Mouse (Mus musculus): Measurements from ENCODE around the gene Tbc1d19. TPM values are rescaled to one million over a fixed set of nuclear protein-coding genes. Genes with fewer than 3 reads are reported as not detected.
A peak's percentile ranks its signal among the peaks of the same experiment; 100 is the strongest.

The Tbc1d19 gene
- polyA plus RNA-seq, 1 experiment from 2014 or later: 39.0 TPM

DNA sequence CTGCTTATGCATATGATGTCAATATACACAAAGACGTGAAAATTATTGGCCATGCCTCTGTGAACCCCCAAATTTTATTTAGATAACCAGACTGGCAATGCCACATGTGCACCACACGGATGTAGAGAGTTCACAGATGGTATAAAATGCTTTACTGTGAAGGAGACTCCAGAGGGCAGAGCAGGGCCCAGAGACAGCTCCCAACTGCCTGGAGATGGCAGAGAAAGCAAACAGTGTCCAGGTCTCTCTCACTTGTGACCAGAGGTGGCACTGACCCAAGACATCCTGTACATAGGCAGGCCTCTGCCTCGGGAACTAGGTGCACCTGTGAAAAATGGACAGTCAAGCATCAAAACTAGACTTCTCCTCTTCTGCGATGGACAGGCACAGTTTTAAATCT lies 114.6 kb downstream of the Tbc1d19 start:
- ATAC-seq (ENCODE audit: low read depth) (no peak), DNase-seq (ENCODE audit: low spot score) (peak; percentile 23)

DNA sequence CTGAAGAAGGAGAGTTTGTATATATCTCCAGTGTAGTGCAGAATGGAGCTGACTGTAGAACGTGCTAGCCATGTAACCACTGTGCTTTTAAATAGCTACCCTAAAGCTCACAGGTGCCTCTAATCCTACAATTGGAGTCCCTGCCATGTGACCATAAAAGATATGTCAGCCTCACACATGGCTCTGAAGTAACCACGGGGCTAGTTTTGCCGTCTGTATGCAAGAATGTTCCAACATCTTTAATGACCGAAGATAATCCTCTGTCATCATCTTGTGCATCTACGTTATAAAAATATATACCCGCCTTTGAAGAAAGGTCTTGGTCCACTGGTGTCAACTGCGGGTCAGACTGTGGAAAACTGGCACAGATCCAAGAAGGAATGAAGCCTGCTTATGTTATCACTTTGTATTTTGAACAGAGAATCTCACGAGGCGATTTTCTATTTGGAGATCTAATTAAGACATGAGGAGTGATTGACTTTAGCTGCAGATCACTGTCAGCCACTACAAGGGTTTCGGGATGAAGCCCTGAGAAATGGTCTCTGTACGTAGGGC lies 117.0 kb downstream of the Tbc1d19 start:
- no peak for ATAC-seq (ENCODE audit: low read depth)
- WGBS: 59% methylated on average over 11 of the region's 11 CpGs
- Histone ChIP-seq H3K36me3 (ENCODE audit: control insufficient read depth, insufficient read depth, low read length) (no peaks in the 10 kb centered on the region), H3K4me2 (ENCODE audit: low read depth, low read length) (no peak overlapping the region), H3K4me3 (ENCODE audit: low read depth, low read length) (no peak overlapping the region), H3K27ac (replicated peaks; ENCODE audit: low read depth, low read length) (no peak overlapping the region), H3K4me1 (ENCODE audit: control insufficient read depth, insufficient read depth, low read length) (peaks cover 10% of the 10 kb centered on the region; the same call in 1 of the 2 replicates), H3K9ac (ENCODE audit: low read depth, low read length) (no peak overlapping the region), H3K27me3 (replicated peaks; ENCODE audit: control insufficient read depth, insufficient read depth, low read length) (no peaks in the 10 kb centered on the region), H3K9me3 (ENCODE audit: control insufficient read depth, low read length) (no peaks in the 10 kb centered on the region)
- peak; percentile 51 for DNase-seq (ENCODE audit: low spot score)

More for the DNA sequence above, 114.6 kb downstream of the Tbc1d19 start:
- Histone ChIP-seq H3K27ac (replicated peaks; ENCODE audit: low read depth, low read length) (no peak overlapping the region), H3K4me3 (ENCODE audit: low read depth, low read length) (no peak overlapping the region), H3K4me1 (ENCODE audit: control insufficient read depth, insufficient read depth, low read length) (peaks cover 8% of the 10 kb centered on the region; the same call in 1 of the 2 replicates), H3K27me3 (replicated peaks; ENCODE audit: control insufficient read depth, insufficient read depth, low read length) (no peaks in the 10 kb centered on the region), H3K9ac (ENCODE audit: low read depth, low read length) (no peak overlapping the region), H3K4me2 (ENCODE audit: low read depth, low read length) (no peak overlapping the region), H3K36me3 (ENCODE audit: control insufficient read depth, insufficient read depth, low read length) (no peaks in the 10 kb centered on the region), H3K9me3 (ENCODE audit: control insufficient read depth, low read length) (peaks cover 10% of the 10 kb centered on the region; the same call in 1 of the 2 replicates)
- 64% methylated on average over 4 of the region's 4 CpGs for WGBS

DNA sequence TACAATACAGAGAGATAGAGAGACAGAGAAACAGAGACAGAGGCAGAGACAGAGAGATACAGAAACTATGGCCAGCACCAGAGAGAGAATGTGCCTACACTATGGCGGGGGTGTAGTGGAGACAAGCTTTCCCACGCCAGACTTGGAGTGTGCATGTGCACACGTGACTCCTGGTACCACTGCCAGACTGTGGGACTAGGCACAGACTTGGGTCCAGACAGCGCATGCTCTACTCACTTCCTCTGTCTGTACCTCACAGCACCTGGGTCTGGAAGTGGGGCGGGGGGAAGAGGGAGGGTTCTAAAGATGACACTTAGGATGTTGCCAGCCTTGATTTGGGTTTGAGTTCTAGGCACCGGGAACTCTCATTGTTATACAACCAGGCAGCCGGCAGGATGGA lies 118.5 kb downstream of the Tbc1d19 start:
- no peak overlapping the region for H3K4me3 ChIP-seq (ENCODE audit: low read depth, low read length)
- H3K27me3 ChIP-seq (replicated peaks; ENCODE audit: control insufficient read depth, insufficient read depth, low read length): no peaks in the 10 kb centered on the region
- H3K4me2 ChIP-seq (ENCODE audit: low read depth, low read length): no peak overlapping the region
- ATAC-seq (ENCODE audit: low read depth) (no peak), DNase-seq (ENCODE audit: low spot score) (no peak)
- no peaks in the 10 kb centered on the region for H3K36me3 ChIP-seq (ENCODE audit: control insufficient read depth, insufficient read depth, low read length)
- no peaks in the 10 kb centered on the region for H3K9me3 ChIP-seq (ENCODE audit: control insufficient read depth, low read length)
- WGBS: 75% methylated on average over 7 of the region's 7 CpGs
- peaks cover 4% of the 10 kb centered on the region; the same call in 1 of the 2 replicates for H3K4me1 ChIP-seq (ENCODE audit: control insufficient read depth, insufficient read depth, low read length)
- no peak overlapping the region for H3K27ac ChIP-seq (replicated peaks; ENCODE audit: low read depth, low read length)
- no peak overlapping the region for H3K9ac ChIP-seq (ENCODE audit: low read depth, low read length)

DNA sequence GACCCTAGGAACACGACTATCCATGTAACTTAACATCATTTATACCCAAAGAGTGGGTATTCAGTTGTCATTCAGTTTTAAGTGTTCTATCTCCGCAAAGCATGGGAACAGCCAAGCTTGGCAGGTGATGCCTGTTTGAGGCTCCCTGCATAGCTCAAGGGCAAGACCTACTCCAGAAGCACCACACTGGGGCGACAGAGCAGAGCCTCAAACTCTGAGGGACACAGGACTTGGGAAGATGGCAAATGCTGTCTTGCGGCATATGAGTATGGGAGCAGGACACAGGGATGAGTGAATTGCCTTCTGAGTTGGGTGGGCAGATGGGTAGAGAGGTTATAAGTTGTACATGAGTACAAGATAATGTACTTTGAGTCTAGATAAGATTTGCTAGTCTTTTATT lies 119.1 kb downstream of the Tbc1d19 start:
- DNase-seq (ENCODE audit: low spot score) (no peak), ATAC-seq (ENCODE audit: low read depth) (no peak)
- Histone ChIP-seq H3K9me3 (ENCODE audit: control insufficient read depth, low read length) (no peaks in the 10 kb centered on the region), H3K4me3 (ENCODE audit: low read depth, low read length) (no peak overlapping the region), H3K36me3 (ENCODE audit: control insufficient read depth, insufficient read depth, low read length) (no peaks in the 10 kb centered on the region), H3K27ac (replicated peaks; ENCODE audit: low read depth, low read length) (no peak overlapping the region), H3K4me1 (ENCODE audit: control insufficient read depth, insufficient read depth, low read length) (peaks cover 4% of the 10 kb centered on the region; the same call in 1 of the 2 replicates), H3K4me2 (ENCODE audit: low read depth, low read length) (no peak overlapping the region), H3K27me3 (replicated peaks; ENCODE audit: control insufficient read depth, insufficient read depth, low read length) (no peaks in the 10 kb centered on the region), H3K9ac (ENCODE audit: low read depth, low read length) (no peak overlapping the region)
- 83% methylated on average over 4 of the region's 4 CpGs for WGBS

DNA sequence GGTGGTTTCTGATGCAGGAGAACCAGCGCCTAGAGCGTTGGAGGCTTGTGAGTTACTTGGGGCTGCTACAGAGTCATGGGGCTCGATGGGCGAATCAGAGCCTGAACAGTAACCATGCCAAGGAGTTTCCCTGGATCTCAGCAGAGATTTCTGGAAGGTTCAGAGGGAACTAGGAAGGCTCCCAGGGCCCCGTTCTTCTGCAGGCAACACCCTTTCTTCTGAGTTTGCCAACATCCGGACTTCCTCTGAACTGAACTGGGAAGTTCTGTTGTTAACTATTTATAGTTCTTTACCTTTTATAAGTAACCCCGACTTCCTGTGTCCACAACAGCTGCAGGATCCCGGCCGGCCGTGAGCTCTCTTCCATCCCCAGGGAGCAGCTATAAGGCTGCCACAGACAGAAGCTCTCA lies 119.8 kb downstream of the Tbc1d19 start:
- 48% methylated on average over 10 of the region's 10 CpGs for WGBS
- Histone ChIP-seq H3K4me1 (ENCODE audit: control insufficient read depth, insufficient read depth, low read length) (peaks cover 4% of the 10 kb centered on the region; the same call in 1 of the 2 replicates), H3K9me3 (ENCODE audit: control insufficient read depth, low read length) (no peaks in the 10 kb centered on the region), H3K9ac (ENCODE audit: low read depth, low read length) (no peak overlapping the region), H3K36me3 (ENCODE audit: control insufficient read depth, insufficient read depth, low read length) (no peaks in the 10 kb centered on the region), H3K4me2 (ENCODE audit: low read depth, low read length) (no peak overlapping the region), H3K27ac (replicated peaks; ENCODE audit: low read depth, low read length) (no peak overlapping the region), H3K27me3 (replicated peaks; ENCODE audit: control insufficient read depth, insufficient read depth, low read length) (no peaks in the 10 kb centered on the region), H3K4me3 (ENCODE audit: low read depth, low read length) (no peak overlapping the region)
- DNase-seq (ENCODE audit: low spot score) (peak; percentile 59), ATAC-seq (ENCODE audit: low read depth) (no peak)

DNA sequence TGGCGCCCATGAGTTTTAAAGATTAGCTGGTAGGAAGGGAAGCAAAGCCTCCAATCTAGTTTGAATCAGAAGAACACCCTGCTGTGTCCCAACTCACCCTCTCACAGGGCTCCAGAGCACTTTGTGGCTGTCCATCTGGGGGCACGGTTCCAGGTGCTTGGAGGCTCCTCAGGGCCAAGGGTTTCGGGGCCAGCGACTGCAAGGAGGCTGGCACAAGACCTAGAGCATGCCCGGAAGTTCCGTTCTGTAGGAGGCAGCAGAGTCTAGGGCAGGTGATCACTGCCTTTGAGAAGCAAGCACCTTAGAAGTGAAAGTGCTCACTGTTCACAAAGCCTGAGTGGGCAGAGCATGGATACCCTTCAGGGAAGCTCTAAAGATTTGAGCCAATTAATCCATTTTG lies 120.4 kb downstream of the Tbc1d19 start:
- no peaks in the 10 kb centered on the region for H3K36me3 ChIP-seq (ENCODE audit: control insufficient read depth, insufficient read depth, low read length)
- DNase-seq (ENCODE audit: low spot score) (no peak), ATAC-seq (ENCODE audit: low read depth) (no peak)
- 0 out of 2 replicates have a peak overlapping the region, but pooled peaks have one; percentile 19 for H3K27ac ChIP-seq (replicated peaks; ENCODE audit: low read depth, low read length)
- no peak overlapping the region for H3K4me2 ChIP-seq (ENCODE audit: low read depth, low read length)
- WGBS: 87% methylated on average over 6 of the region's 6 CpGs
- H3K9me3 ChIP-seq (ENCODE audit: control insufficient read depth, low read length): no peaks in the 10 kb centered on the region
- H3K4me1 ChIP-seq (ENCODE audit: control insufficient read depth, insufficient read depth, low read length): peaks cover 4% of the 10 kb centered on the region; the same call in 1 of the 2 replicates
- H3K9ac ChIP-seq (ENCODE audit: low read depth, low read length): no peak overlapping the region
- no peaks in the 10 kb centered on the region for H3K27me3 ChIP-seq (replicated peaks; ENCODE audit: control insufficient read depth, insufficient read depth, low read length)
- H3K4me3 ChIP-seq (ENCODE audit: low read depth, low read length): no peak overlapping the region

DNA sequence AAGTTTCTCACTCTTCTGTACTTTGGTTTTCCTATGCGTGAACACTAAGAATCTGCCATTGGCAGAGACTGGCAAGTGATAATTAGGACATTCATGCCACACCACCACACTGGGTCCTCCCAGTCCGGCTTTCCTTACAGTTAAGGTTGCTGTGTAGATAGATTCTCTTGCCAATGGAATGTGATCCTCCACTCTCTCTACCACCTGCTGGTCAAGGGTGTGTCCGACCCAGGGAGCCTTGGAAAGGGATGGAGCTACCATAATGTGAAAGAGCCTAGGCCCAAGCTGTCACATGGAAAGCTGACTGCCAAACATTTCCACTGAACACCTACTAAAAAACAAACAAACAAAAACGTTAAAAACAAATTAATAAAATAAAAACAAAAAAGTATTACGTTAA lies 121.6 kb downstream of the Tbc1d19 start:
- no peak overlapping the region for H3K4me2 ChIP-seq (ENCODE audit: low read depth, low read length)
- no peaks in the 10 kb centered on the region for H3K27me3 ChIP-seq (replicated peaks; ENCODE audit: control insufficient read depth, insufficient read depth, low read length)
- H3K9me3 ChIP-seq (ENCODE audit: control insufficient read depth, low read length): no peaks in the 10 kb centered on the region
- no peak overlapping the region for H3K4me3 ChIP-seq (ENCODE audit: low read depth, low read length)
- H3K27ac ChIP-seq (replicated peaks; ENCODE audit: low read depth, low read length): no peak overlapping the region
- ATAC-seq (ENCODE audit: low read depth) (no peak), DNase-seq (ENCODE audit: low spot score) (no peak)
- H3K36me3 ChIP-seq (ENCODE audit: control insufficient read depth, insufficient read depth, low read length): no peaks in the 10 kb centered on the region
- H3K9ac ChIP-seq (ENCODE audit: low read depth, low read length): no peak overlapping the region
- H3K4me1 ChIP-seq (ENCODE audit: control insufficient read depth, insufficient read depth, low read length): peaks cover 4% of the 10 kb centered on the region; the same call in 1 of the 2 replicates
- 75% methylated on average over 5 of the region's 5 CpGs for WGBS

DNA sequence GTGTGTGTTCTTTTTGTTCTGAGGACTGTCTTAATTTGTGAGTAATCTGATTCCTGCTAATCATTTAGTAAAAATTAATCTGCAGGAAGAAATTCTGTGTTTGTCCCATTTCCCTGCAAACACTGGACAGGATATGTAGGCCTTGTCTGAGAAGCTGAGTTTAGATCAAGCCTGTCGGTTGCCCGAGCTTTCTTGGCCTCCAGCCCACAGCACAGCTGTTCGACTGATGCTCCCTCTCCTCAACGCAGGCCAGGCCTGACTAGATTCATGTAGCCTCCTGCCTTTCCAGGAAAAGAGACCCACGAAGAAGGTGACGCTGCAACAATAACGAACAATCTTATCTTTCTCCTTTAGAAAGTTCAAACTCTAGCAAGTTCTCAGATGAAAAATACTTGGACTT lies 124.2 kb downstream of the Tbc1d19 start:
- 42% methylated on average over 7 of the region's 7 CpGs for WGBS
- Histone ChIP-seq H3K27me3 (replicated peaks; ENCODE audit: control insufficient read depth, insufficient read depth, low read length) (no peaks in the 10 kb centered on the region), H3K4me1 (ENCODE audit: control insufficient read depth, insufficient read depth, low read length) (peaks cover 4% of the 10 kb centered on the region; the same call in 1 of the 2 replicates), H3K9me3 (ENCODE audit: control insufficient read depth, low read length) (no peaks in the 10 kb centered on the region), H3K36me3 (ENCODE audit: control insufficient read depth, insufficient read depth, low read length) (no peaks in the 10 kb centered on the region), H3K4me2 (ENCODE audit: low read depth, low read length) (no peak overlapping the region), H3K4me3 (ENCODE audit: low read depth, low read length) (no peak overlapping the region), H3K27ac (replicated peaks; ENCODE audit: low read depth, low read length) (no peak overlapping the region), H3K9ac (ENCODE audit: low read depth, low read length) (no peak overlapping the region)
- peak; percentile 88 for DNase-seq (ENCODE audit: low spot score)
- ATAC-seq (ENCODE audit: low read depth): peak; percentile 65; the same call in 1 of the 2 replicates

DNA sequence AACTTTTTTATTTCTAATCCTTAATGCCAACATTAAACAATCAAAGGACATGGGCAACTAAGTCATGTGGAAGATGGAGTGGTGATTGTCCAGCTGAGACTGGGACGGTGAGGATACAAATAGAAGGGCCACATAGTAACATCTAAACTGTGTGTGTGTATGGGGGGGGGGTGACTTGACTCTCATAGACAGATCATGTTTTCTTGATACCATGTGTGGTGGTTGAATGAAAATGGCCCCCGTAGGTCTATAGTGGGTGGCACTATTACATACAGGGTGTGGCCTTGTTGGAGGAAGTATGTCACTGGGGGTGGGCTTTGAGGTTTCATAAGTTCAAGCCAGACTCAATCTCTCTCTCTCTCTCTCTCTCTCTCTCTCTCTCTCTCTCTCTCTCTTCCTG lies 124.6 kb downstream of the Tbc1d19 start:
- H3K4me1 ChIP-seq (ENCODE audit: control insufficient read depth, insufficient read depth, low read length): peaks cover 1% of the 10 kb centered on the region; the same call in 1 of the 2 replicates
- H3K4me3 ChIP-seq (ENCODE audit: low read depth, low read length): no peak overlapping the region
- no peak overlapping the region for H3K27ac ChIP-seq (replicated peaks; ENCODE audit: low read depth, low read length)
- H3K36me3 ChIP-seq (ENCODE audit: control insufficient read depth, insufficient read depth, low read length): no peaks in the 10 kb centered on the region
- H3K9me3 ChIP-seq (ENCODE audit: control insufficient read depth, low read length): no peaks in the 10 kb centered on the region
- H3K4me2 ChIP-seq (ENCODE audit: low read depth, low read length): no peak overlapping the region
- no peak overlapping the region for H3K9ac ChIP-seq (ENCODE audit: low read depth, low read length)
- WGBS: 95% methylated on average over 2 of the region's 2 CpGs
- DNase-seq (ENCODE audit: low spot score) (no peak), ATAC-seq (ENCODE audit: low read depth) (no peak)
- no peaks in the 10 kb centered on the region for H3K27me3 ChIP-seq (replicated peaks; ENCODE audit: control insufficient read depth, insufficient read depth, low read length)

Measured in embryonic facial prominence, embryonic 14.5 days (tissue).